Mouse (Mus musculus) kidney, postnatal 10 days (tissue): ENCODE results near the gene Il1rap.

Experiments used
- DNase-seq: peaks from one replicate; pipeline ENCODE4 v3.0.0; 2021; ENCODE audit warnings: mixed read lengths

Il1rap gene

DNA sequence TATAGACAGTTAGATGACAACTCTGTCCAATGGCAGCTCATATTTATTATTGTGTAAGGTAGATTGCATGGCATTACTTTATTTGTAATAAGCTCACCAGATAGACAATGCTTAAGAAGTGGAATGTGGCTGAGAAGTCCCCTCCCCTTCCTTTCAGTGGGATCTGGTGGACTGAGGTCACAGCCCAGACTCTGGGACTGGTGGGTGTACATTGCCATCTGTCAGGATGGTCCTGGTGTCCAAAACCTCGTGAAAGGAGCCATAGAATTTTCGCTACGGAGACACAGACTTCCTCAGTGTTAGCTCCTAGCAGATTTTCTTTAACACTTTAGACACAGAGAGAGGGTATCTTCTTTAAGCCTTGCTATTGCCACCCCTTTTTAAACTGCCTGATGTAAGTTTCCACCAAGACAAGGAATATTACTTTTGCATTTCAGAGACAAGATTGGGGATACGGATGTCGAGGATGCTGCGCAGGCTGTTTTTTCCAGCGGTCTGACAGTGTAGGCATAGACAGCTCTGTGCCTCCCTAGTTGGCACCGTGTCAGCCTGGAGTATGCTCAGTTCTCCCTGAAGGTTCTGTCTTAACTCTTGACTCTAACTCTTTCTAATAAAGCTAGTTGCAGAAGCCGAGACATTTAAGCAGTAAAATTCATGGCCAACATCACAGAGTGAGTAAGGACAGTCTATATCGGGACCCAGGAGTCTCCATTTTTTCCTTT lies 31.2 kb downstream of the Il1rap start:
- DNase-seq, result no peak

DNA sequence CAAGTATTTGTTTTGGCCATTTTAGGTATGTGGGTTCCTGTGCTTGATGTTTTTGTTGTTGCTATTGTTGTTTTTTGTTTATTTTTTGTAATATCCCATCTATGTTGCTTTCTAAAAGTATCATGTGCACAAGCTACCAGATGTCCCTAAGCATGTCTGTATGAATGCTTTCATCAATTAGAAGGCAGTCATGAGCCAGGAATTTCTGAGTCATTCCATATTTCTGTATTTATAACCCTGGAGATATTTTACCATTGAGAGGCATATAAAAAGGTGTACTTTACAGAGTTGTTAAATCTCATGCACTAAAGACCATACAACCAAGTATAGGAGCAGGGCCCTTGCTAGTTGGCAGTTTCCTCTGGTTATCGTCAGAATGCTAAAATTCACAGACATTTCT lies 41.6 kb downstream of the Il1rap start:
- DNase-seq, result no peak

DNA sequence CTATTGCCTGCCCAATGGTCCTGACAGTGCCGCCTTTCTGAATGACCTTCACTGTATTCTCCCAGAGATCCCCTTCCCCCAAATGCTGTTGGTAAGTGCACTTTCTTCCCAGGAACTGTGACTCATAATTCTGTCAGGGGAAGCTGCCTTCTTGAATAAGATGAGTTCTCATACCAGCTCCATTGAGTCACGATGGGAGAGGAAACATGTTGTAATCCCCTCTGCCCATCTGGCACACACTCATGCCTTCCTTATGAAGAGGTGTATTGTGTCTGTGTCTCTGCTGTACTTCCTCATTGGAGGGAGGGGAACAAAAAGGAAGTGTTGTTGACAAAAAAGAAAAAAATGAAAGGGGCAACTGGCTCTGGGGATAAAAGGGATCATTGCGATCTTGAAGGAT lies 44.6 kb downstream of the Il1rap start:
- no peak for DNase-seq

DNA sequence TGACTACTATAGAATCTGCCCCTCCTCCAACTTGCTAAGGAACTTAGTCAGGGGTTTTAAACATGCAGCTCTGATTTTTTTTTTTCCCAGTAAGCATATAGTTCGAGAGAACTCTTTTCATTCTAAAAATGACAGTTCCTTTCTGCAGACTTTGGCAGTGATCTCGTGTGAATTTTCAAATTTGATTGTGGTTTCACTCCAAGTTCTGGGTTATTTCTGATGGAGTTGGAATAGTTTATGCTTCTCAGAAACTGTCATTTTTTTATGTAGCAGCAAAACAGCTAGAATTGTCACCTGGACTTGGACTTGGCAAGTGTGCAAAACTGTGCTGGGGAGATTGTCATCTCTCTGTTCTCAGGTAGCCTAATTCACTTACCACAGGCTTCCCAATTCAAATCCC lies 53.3 kb downstream of the Il1rap start:
- DNase-seq, result no peak

DNA sequence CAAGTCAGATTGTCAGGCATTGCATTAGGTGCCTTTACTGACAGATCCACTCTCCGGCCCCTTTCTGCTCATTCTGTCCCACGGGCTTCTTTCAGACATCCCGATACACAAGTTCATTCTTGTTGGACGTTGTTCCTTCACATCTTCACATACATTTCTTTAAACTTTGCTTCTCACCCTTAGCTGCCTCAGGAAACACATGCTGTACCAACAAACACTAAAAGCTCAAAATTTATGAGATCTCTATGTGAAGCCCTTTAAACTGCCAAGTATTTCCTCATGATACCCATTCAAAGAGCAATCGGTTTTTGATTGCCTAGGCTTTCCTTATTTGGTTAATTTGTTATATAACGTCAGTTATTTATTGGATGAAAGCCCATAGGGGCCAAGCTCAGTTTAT lies 61.6 kb downstream of the Il1rap start:
- DNase-seq, result no peak

DNA sequence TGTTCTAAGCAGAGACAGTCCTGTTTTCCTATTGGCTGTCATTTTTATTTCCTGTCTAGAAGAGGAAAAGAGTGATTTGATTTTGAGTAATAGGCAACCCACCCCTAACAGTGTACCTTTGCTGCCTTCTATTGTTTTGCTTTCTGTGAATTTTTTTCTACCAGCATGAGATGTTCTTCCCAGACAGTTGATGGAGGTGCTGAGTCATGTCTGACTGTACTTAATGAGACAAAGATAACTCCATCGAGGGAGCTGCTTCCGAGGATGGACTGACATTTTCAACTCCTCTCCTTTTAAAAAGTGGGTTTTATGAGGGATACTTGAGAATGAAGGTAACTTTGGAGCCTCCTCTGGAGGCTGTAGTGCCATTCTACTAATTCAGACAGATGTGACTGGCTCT lies 64.6 kb downstream of the Il1rap start:
- no peak for DNase-seq

DNA sequence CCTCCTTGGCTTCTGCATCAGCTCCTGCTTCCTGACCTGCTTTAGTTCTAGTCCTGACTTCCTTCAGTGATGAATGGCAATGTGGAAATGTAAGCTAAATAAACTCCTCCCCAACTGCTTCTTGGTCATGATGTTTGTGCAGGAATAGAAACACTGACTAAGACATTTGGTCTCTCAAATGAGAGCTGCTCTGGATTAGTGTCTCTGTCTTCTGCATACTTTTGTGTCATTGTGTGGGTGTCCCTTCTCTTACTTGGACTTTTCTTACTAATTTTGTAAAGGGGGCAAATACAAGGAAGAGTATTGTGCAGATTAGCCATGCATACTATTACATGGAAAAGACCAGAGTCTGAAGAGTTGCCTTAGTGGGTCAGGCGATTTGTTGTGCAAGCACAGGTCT lies 65.5 kb downstream of the Il1rap start:
- DNase-seq, result no peak

DNA sequence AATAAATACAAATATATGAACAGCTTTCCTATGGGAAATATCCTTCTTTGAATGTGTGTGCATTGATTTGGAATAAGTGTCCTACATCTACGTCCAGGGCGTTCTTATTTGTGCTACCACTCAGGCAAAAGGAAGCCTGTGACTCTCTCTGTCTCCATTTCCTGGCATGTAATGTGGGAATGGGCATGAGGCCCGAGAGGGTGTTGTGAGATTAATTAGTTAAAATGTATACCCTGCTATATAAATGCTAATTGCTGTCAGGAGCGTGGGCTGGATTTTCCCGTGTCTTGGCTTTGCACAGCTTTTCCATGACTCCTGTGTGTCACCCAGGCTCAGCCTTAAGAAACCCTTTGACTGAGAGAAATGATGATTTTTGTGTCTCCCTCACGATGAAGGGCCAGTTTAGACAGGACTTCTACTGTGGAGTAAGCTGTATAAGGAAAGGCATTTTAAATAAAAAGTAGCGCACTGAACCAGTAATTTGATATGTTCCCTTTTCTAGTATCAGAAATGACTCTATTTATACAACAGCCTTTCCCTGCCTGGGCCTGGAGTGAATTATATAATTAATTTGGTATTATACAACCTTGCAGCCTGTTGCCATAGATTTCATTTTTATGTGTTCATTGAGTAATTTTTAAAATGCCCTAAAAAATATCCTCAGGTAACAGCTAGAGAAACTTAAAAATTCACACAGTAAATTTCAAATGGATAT lies 81.4 kb downstream of the Il1rap start:
- DNase-seq, result no peak

DNA sequence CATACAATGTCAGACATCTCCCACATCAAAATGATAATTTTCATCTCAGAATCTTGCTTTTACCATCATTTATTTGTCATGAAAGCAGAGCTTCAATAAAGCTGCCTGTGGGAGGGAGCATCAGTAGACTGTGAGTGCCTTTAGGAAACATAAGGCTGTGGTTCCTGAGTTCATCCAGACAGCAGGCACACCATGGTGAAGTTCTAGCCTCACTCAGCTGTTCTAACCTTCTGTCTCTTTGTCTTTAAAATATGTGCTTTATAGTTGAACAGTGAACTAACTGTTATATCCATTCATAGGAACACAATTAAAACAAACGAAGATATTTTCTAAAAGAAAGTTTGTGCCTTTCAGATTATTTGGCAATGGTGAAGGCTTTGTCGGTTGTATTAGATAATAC lies 84.9 kb downstream of the Il1rap start:
- no peak for DNase-seq

DNA sequence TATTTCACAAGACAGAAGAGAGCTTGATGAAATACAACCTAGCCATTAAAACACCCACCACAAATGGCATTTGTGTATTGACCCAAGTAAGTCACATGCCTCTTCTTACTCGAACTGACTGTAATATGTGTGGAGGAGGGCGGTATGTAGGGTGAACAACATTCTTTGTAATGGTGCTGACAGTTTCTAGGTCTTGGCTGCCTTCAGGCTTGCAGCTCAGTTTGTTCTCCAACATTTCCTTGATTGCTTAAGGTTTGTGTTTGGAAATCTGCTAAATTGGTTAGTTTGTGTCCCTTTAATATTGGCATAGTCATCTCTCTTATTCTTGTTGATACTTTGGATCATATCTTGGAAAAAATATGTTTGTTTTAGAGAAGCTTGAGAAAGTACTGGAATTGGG lies 87.6 kb downstream of the Il1rap start:
- DNase-seq, result no peak

DNA sequence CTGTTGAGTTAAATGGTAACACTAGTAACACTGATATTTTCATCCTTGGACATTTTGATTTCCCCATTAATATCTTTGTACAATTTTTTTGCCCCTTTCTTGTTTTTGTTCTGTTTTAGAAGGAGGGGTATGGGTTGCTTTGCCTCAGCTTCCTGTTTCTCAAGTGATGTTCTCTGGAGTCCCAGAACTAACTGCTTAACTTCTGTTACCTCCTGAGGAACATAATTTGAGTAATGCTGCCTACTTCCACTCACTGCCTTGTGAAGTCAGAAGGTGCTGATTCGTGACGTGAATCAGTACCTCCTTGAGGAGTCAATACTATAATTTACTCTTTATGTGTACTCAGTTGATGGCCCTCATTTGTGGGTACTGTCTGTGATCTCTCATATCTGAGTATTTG lies 98.9 kb downstream of the Il1rap start:
- no peak for DNase-seq

DNA sequence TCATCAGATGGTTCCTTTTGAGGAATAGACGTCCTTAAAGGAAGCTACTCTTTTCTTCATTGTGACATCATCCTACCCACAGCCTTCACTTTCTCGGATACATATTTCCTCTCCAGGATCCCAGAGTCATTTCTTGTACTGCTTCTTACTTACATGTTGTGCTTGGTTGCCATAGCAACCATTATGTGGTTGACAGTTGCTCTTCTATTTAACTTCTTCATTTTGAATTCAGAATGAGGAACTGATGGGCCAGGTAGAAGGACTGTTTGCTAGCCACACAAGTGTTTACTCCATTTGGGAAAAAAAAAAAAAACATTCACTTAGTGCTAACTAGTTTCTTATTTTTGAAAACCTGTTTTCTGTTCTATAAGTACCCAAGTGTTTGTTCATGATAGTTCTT lies 108.3 kb downstream of the Il1rap start:
- no peak for DNase-seq

DNA sequence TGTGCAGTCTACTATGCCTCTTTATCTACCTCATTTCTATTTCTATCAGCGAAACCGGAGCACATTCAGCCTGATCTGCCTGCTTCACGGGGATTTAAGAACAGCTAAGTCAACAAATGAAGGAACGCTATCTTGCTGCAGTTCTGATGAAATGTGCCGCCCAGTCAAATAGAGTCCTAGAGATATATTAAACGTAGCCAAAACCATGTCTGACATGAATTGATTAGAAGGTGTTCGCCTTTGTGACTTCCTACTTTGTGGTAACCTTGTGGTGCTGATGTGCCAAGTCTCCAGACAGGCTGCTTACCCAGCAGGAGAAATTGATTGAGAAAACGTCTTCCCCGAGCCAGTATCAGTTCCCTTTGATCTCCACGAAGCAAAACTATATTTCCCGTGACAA lies 109.8 kb downstream of the Il1rap start:
- no peak for DNase-seq

DNA sequence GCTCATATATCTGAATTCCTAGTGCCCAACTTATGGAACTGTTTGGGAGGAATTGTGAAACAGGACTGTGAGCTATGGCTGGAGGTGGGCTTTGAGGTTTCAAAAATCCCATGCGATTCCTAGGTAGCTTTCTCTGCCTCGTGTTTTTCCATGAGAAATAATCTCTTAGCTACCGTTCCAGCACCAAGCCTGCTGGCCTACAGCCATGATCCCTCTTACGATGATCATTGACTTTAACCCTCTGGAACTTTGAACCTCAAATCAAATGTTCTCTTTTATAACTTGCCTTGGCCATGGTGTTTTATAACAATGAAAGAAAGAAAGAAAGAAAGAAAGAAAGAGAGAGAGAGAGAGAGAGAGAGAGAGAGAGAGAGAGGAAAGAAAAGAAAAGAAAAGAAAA lies 116.6 kb downstream of the Il1rap start:
- peak; percentile 7 for DNase-seq

DNA sequence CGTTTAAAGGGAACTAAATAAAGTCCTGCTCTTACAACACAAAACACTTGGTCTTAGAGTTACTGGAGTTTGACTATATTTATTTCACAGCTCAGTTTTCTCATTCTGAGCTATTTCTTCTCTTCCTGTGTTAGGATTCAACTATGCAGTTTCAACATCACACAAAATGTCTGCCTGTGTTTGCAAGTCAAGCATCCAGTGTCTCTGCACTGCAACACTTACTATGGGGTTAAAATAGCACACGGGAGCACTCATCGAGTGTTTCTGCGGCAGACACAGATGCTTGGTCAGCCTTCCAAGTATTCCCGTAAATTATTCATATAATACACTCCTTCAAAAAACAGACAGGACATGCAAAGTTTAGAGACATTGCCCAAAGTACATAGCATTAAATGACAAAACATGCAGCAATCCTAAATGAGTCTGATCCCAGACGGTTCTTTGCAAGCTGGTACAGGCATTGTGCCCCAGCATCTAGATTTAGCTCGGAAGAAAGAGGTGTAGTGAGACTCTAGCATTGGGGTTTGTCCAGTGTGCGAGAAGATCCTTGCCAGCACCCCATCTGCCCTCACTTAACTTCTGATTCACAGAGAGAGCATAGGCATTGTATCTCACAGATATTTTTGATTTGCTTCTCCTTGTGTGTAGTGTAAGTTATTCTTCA lies 119.1 kb downstream of the Il1rap start:
- DNase-seq, result no peak

DNA sequence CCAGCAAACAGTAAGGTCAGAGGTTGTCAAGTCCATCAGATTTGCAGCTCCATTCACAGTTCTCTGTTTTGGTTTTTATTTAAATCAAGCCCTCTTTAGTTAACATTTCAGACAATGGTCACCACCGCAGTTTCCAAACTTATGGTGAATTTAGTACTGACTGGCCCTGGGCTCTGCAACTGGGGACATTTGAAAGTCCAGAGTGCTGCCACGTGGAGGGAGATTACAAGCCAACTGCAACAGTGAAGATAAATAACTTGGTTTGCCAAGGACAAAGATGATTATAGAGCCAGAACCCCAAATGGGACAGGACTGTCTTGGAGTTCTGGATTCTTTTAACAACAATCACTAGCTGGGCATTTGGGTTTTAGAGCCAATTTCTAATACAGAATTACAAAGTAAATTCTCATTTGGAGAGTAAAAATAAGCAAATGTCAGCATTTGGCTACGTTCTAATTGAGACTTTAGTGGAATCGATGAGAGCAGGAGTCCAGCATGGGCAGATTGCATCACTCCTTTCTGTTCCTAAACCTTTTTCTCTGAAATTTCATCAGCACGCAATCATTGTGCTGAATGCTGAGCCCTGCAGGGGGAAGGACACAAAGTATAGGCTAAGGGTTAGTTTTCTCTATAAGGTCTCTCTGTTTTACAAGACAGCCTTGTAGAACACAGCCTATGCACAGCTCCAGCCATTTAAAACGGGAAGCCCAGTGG lies 124.3 kb downstream of the Il1rap start:
- DNase-seq, result no peak

DNA sequence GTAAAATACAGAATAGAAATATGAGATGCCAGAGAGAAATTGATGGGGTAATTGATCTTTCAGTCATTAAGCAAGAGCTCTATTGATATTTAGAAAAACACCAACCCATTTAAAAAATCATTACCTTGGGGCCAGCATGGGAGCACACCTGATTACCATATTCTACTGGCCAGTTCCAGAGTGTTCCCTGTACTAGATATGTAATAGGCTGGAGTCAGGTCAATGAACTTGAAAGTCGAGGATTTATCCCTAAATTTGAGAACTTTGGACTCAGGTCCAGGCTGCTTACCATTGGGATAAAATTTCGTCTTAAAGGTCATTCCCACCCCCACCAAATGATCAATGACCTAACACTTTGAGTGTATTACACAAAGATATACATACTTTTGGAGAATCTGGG lies 125.0 kb downstream of the Il1rap start:
- no peak for DNase-seq

DNA sequence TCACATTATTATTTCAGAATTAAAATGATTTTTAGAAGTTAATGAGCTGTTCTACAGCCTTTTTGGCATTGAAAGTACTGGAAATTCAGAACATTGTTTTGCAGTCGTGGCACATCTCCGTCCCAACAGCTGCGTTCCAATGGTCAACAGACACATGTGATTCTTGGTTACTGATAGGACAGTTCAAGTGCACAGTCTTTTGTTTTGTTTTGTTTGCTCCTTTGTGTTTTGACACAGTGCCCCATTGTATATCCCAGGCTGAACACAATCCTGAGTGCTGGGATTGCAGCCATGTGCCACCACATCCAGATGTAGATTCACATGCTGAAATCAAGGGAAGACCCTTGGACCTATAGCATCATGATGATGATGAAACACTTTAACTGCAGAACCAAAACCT lies 129.4 kb downstream of the Il1rap start:
- no peak for DNase-seq

DNA sequence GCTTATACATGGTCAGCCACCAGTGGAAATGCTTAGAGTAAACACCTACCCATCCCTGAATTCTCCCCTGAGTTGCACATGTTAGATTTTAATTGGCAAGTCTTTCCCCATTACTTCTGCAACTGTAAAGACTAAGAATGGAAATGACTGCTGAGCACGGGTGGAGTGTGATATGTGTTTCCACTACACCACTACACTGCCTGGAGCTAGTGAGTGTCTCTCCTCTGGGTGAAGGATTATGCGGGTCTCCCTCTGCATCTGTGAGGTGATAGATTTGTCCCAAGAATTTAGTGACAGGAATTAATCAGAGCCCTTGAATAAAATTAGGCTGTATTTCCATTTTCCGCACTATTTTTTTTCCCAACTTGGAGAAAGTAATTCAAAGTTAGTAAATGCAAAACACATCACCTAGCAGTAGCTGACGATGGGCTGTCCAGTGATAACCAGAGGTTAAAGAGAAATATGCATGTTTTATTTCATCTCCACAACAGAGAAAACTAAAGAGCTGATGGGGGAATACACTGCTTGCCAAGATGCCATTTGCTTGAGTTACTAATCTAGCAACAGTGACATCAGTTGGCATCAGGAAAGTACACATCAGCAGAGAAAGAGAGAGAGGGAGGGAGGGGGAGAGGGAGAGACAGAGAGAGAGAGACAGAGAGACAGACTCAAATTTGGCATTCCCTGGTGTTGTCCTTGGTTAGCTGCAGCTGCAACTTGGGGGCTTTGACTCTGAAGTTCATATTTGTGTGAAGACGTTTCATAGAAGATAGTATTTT lies 132.2 kb downstream of the Il1rap start:
- DNase-seq, result no peak

DNA sequence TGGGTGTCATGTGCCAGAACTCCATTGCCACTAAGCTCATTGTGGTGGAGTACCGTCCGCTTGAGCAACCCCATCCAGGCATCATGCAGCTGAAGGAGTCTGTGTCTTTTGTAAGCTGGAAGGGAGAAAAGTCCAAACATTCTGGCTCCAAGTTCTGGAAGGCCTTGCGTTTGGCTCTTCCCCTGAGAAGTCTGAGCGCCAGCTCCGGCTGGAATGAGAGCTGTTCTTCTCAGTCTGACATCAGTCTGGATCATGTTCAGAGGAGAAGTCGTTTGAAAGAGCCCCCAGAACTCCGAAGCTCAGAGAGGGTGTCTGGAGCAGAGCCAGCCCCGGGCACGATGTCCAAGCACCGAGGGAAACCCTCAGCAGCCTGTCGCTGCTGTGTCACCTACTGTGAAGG lies 141.0 kb downstream of the Il1rap start:
- DNase-seq, result no peak

DNA sequence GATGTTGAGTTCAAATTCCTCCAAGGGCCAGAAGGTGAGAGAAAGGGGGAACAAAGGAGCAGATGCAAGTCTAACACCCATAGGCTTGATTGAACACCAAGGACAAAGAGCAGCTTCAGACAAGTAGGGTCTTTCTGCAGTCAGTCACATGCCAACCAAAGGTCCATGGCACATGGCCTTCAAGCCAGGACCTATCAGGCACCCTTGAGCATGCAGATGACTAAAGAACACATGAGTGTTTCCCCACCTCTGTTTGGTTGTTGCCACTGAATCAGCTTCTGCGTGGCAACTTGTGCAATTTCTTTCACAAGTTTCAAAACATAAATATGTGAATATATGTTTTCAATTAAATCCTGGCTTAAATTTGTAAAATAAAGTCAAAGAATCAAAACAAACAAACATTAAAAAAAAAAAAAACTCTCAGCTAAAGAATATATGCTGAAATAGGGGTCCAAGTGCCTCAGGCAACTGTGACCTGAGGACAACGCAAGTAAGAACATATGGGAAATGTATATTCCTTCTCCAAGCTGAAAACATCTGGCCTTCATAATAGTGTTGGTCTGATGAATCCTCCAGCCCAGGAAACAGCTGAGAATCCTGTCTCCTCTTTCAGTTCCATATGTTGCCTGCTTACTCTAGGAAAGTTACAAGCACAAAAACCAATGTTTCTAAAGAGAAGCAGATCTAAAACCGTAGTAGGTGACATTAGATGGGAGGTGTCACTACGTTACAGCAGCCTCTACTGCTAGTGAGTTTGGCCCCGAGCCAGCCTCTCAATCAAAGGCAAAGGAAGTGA lies 142.6 kb downstream of the Il1rap start:
- peak; percentile 8 for DNase-seq

DNA sequence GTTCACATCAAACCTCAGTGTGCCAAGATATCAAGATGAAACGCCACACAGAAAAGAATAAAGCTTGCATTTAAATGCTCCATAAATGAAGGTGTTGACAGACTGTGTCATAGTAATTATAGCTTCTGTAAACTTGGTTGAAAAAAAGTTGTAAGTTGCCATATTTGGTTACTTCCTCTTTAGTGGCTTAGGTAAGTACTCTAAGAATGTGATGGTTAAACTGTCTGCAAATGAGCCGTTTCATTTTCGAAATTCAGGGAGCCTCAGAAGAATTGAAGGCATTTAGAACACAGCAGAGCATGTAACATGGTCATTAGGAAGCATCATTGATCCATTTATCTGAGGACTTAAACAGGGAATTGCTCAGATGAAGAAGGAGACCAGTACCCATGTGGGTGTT lies 146.6 kb downstream of the Il1rap start:
- no peak for DNase-seq
